ENCODE assay signal across 8 mouse cellular contexts in the genomic region with DNA sequence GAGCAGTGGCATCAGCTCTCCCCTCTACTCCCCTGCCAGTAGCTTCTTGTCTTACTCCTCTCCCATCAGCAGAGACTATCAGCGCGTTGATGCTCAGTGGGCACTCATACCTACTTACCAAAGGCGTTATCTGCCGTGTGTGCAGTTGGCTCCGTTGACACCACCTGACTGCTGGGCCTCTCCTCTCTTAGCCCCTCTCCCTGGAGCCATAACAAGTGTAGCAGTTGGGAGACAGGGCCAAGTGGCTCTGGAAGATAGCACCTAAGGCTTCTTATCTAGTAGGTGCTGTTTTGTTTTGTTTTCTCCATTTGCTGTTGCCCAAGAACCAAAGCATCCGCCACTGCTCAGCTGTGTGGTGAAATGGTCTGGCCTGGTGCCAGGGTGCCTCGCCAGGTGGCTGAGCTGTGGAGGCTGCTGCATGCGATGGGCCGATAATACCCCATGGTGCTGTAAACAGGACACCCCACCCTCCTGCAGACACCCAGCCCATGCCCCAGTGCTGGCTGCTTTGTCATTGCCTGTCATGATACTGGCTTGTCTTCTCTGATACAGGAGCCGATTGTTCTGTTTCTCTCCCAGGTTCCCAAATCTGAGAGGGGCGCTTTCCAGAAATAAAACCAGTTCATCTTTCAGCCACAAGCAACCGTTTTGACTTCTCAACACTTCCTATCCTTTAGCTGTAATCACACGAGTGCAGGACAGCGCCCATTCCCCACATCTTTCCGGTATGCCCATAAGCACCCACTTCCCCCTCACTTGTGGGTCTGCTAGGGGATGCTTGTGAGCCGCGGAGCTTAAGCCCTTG. TPM values are rescaled to one million over a fixed set of nuclear protein-coding genes. Genes with fewer than 3 reads are reported as not detected.
A peak's percentile ranks its signal among the peaks of the same experiment; 100 is the strongest.
DNase-seq lines count a peak whose midpoint lies in the region; ATAC-seq lines count a peak whose summit lies in the region.

No protein-coding gene starts in this region.

- peak; percentile 48 to 72 for DNase-seq in adrenal gland, adult (ENCODE audit: inconsistent age in 2 of 2, low spot score in 1 of 2)
- DNase-seq in adrenal gland, adult 8-10 months, result no peak
- peak; percentile 64 for DNase-seq in testis, postnatal 10 days (ENCODE audit: low spot score)
- DNase-seq in testis, postnatal 14 days (ENCODE audit: low spot score), result no peak
- DNase-seq in kidney, postnatal 36 days, result peak; percentile 29 to 72
- peak; percentile 34 to 53 for DNase-seq in monocyte, adult 2 months (ENCODE audit: low read depth in 1 of 2, low spot score in 2 of 2)
- DNase-seq in thymus, postnatal 25 days, result peak; percentile 92

- peak; percentile 67 for ATAC-seq in granulocyte monocyte progenitor cell, adult 5-6 weeks (replicated peaks; ENCODE audit: poor library complexity, severe bottlenecking)

RNA-seq across cellular contexts. Expression of a gene that starts 19.9 kb away (rescaled TPM):
- total RNA-seq in adrenal gland, adult 8-10 months (2022), result 10 to 100 TPM; 14.7 to 21.4 (median 18.0) TPM
- 127 and 147 TPM in 2 replicates for total RNA-seq in granulocyte monocyte progenitor cell, adult 5-6 weeks (2014; fragmentation: Nextera tagmentation)
- total RNA-seq in granulocyte monocyte progenitor cell, adult 5-6 weeks (2017), result 90.2 and 90.8 TPM in 2 replicates

RNA-seq across cellular contexts. Expression of a gene that starts 27.8 kb away (rescaled TPM):
- 10 to 100 TPM; 62.7 to 88.9 (median 78.0) TPM for total RNA-seq in adrenal gland, adult 8-10 months (2022)
- 66.6 and 71.2 TPM in 2 replicates for total RNA-seq in granulocyte monocyte progenitor cell, adult 5-6 weeks (2014; fragmentation: Nextera tagmentation)
- total RNA-seq in granulocyte monocyte progenitor cell, adult 5-6 weeks (2017), result 82.3 and 85.1 TPM in 2 replicates

RNA-seq across cellular contexts. Expression of a gene that starts 46.6 kb away (rescaled TPM):
- 10 to 100 TPM; 50.4 to 86.8 (median 73.7) TPM for total RNA-seq in adrenal gland, adult 8-10 months (2022)
- 75.0 and 78.0 TPM in 2 replicates for total RNA-seq in granulocyte monocyte progenitor cell, adult 5-6 weeks (2014; fragmentation: Nextera tagmentation)
- 71.7 and 77.2 TPM in 2 replicates for total RNA-seq in granulocyte monocyte progenitor cell, adult 5-6 weeks (2017)

RNA-seq across cellular contexts. Expression of a gene that starts 57.2 kb away (rescaled TPM):
- 100 to 1,000 TPM; 160 to 216 (median 189) TPM for total RNA-seq in adrenal gland, adult 8-10 months (2022)
- total RNA-seq in granulocyte monocyte progenitor cell, adult 5-6 weeks (2014; fragmentation: Nextera tagmentation), result 80.9 and 94.8 TPM in 2 replicates
- total RNA-seq in granulocyte monocyte progenitor cell, adult 5-6 weeks (2017), result 65.8 and 70.6 TPM in 2 replicates

Comparison
In these comparisons a context has a peak if more than half of its experiments do, and no peak if none do; other contexts are left out.
1. DNase-seq: peak in adrenal gland, adult (2 of 2), testis, postnatal 10 days (single experiment), kidney, postnatal 36 days (2 of 2), monocyte, adult 2 months (2 of 2) and thymus, postnatal 25 days (single experiment); none in adrenal gland, adult 8-10 months (single experiment) and testis, postnatal 14 days (single experiment).
2. RNA of a gene that starts 19.9 kb away (total RNA-seq): 90.2 to 147 TPM in granulocyte monocyte progenitor cell, adult 5-6 weeks; 14.7 to 21.4 TPM in adrenal gland, adult 8-10 months; every median in the first group is over 4 times any median in the second.